Mouse (Mus musculus) subcutaneous adipose tissue, adult 2 months (tissue): ENCODE measurements around the gene Aifm2. TPM values are rescaled to one million over a fixed set of nuclear protein-coding genes. Genes with fewer than 3 reads are reported as not detected.

ENCODE experiments used
- polyA plus RNA-seq: library from polyadenylated mRNA; depleted of rRNA; stranded (reverse); fragments of >200 nt; gene quantifications from 2 replicates; pipeline ENCODE4 v1.2.3, GENCODE M21; 2012; ENCODE audit warnings: low replicate concordance; rRNA removed

Aifm2 gene
- polyA plus RNA-seq: 87.8 and 270 TPM in 2 replicates

GRCm38 (mm10) chr10:61714771-61715461, at the start of gene Aifm2:
Gene Aifm2 (plus strand): TSS chr10:61715263.

GRCm38 (mm10) chr10:61680015-61680913, 34.8 kb upstream of the Aifm2 start, which contains the start of gene Sar1a:
Gene Sar1a (plus strand): TSS chr10:61680299.

GRCm38 (mm10) chr10:61694870-61695670, 20.0 kb upstream of the Aifm2 start, which contains the start of gene Tysnd1:
Gene Tysnd1 (plus strand): TSS chr10:61695514.

GRCm38 (mm10) chr10:61783621-61784251, 68.7 kb downstream of the Aifm2 start, which contains the start of gene H2afy2:
Gene H2afy2 (minus strand): TSS chr10:61784147.

Other genes with a start within 250 kb of the Aifm2 start
- 9.5 and 10.3 TPM in 2 replicates for gene Lrrc20, start 239.5 kb upstream of the Aifm2 start, polyA plus RNA-seq
- 0.17 and 0.24 TPM in 2 replicates for gene Npffr1, start 119.8 kb upstream of the Aifm2 start, polyA plus RNA-seq
- 55.7 and 62.9 TPM in 2 replicates for gene Ppa1, start 66.7 kb upstream of the Aifm2 start, polyA plus RNA-seq
- gene Sar1a, start 35.0 kb upstream of the Aifm2 start, polyA plus RNA-seq: 137 and 141 TPM in 2 replicates
- gene Tysnd1, start 19.7 kb upstream of the Aifm2 start, polyA plus RNA-seq: 71.4 and 79.5 TPM in 2 replicates
- gene H2afy2, start 68.9 kb downstream of the Aifm2 start, polyA plus RNA-seq: 1.3 and 14.0 TPM in 2 replicates